Mouse (Mus musculus) embryonic facial prominence, embryonic 14.5 days (tissue): Measurements from ENCODE around the gene Myo1g. TPM values are rescaled to one million over a fixed set of nuclear protein-coding genes. Genes with fewer than 3 reads are reported as not detected.

Experiments used
- ATAC-seq: fragments of 200-750 bp; cut with Nextera tagmentation; 2 replicates; pipeline ENCODE4 v1.8.0; 2017; ENCODE audit warnings: low read depth, moderate number of reproducible peaks, moderate TSS enrichment
- DNase-seq: peaks from one replicate; pipeline ENCODE4 v3.0.0-alpha.2; 2015; ENCODE audit warnings: low spot score
- H3K27ac ChIP-seq: fragments of 300-500 bp; sonication (generic); replicated peaks from 2 replicates; pipeline ENCODE4 v1.5.1; 2014; ENCODE audit warnings: low read depth, mild to moderate bottlenecking, low read length, moderate library complexity
- H3K27me3 ChIP-seq: fragments of 300-500 bp; sonication (generic); replicated peaks from 2 replicates; pipeline ENCODE4 v1.6.1; 2014; ENCODE audit warnings: low read length; ENCODE audit not compliant: control insufficient read depth, insufficient read depth
- H3K36me3 ChIP-seq: fragments of 300-500 bp; sonication (generic); 2 replicates; pipeline ENCODE4 v1.6.1; 2014; ENCODE audit warnings: low read length, mixed read lengths; ENCODE audit not compliant: control insufficient read depth, insufficient read depth
- H3K4me1 ChIP-seq: fragments of 300-500 bp; sonication (generic); 2 replicates; pipeline ENCODE4 v1.6.1; 2014; ENCODE audit warnings: antibody characterized with exemption, low read length; ENCODE audit not compliant: control insufficient read depth, insufficient read depth
- H3K4me2 ChIP-seq: fragments of 300-500 bp; sonication (generic); 2 replicates; pipeline ENCODE4 v1.6.1; 2014; ENCODE audit warnings: low read depth, mild to moderate bottlenecking, low read length, moderate library complexity, mixed read lengths
- H3K4me3 ChIP-seq: fragments of 300-500 bp; sonication (generic); 2 replicates; pipeline ENCODE4 v1.5.1; 2014; ENCODE audit warnings: low read depth, mild to moderate bottlenecking, low read length
- H3K9ac ChIP-seq: fragments of 300-500 bp; sonication (generic); 2 replicates; pipeline ENCODE4 v1.6.1; 2014; ENCODE audit warnings: low read depth, mild to moderate bottlenecking, low read length, moderate library complexity, mixed read lengths
- H3K9me3 ChIP-seq: fragments of 300-500 bp; sonication (generic); 2 replicates; pipeline ENCODE4 v1.6.1; 2016; ENCODE audit warnings: low read length; ENCODE audit not compliant: control insufficient read depth
- WGBS: fragments of 180-500 bp; shearing (Covaris S2); extraction: QIAGEN DNeasy Blood & Tissue Kit; methylation state at CpG from one replicate; pipeline ENCODE4 v1.1.7; 2014; 5-methylcytosine and 5-hydroxymethylcytosine counted together
- polyA plus RNA-seq: library from polyadenylated mRNA; unstranded; fragments of >200 nt; fragmentation: Nextera tagmentation; extraction: Ambion mirVana; gene quantifications from 2 replicates; pipeline ENCODE4 v1.2.1, GENCODE M21; 2014

The Myo1g gene
- polyA plus RNA-seq, 1 experiment from 2014 or later = 2.4 TPM

DNA sequence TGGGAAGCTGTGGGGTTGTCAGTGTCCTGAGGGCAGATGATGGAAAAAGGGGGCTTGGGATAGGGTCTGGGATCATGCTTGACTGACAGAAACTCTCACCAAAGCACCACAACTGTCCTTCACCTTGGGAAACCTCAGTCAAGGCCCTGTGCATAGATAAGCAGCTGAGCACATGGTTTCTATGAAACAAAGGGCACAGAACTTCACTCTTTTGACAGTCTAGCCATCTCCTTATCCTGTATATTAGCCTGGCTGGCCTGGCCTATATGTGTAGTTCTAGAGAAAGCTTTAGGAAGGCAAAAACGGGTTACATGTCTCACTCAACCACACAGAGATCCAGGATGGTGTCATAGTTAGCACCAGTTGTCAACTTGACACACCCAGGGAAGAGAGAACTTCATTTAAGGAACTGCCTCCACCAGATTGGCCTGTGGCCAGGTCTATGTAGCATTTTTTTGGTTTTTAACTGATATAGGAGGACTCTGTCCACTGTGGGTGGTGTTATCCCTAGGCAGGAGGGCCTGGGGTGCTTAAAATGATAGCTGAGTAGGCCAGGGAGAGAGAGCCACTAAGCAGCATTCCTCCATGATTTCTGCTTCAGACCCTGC, 12.4 kb downstream of the Myo1g start:
- ATAC-seq = no peak
- WGBS = 71% methylated on average over 1 of the region's 1 CpGs

GRCm38 (mm10) chr11:6506516-6506915, 14.2 kb downstream of the Myo1g start:
- Histone ChIP-seq H3K4me2 (no peak overlapping the region), H3K27me3 (no peaks in the 10 kb centered on the region), H3K27ac (no peak overlapping the region), H3K9me3 (no peaks in the 10 kb centered on the region), H3K4me1 (no peaks in the 10 kb centered on the region), H3K36me3 (no peaks in the 10 kb centered on the region), H3K9ac (no peak overlapping the region), H3K4me3 (no peak overlapping the region)
- ATAC-seq (no peak), DNase-seq (no peak)
- WGBS = 80% methylated on average over 9 of the region's 9 CpGs

More for the DNA sequence above, 12.4 kb downstream of the Myo1g start:
- H3K4me1 ChIP-seq = no peaks in the 10 kb centered on the region
- H3K4me2 ChIP-seq = no peak overlapping the region
- no peak overlapping the region for H3K4me3 ChIP-seq
- no peak overlapping the region for H3K27ac ChIP-seq
- H3K9ac ChIP-seq = no peak overlapping the region
- DNase-seq = no peak
- no peaks in the 10 kb centered on the region for H3K9me3 ChIP-seq
- no peaks in the 10 kb centered on the region for H3K36me3 ChIP-seq
- no peaks in the 10 kb centered on the region for H3K27me3 ChIP-seq

DNA sequence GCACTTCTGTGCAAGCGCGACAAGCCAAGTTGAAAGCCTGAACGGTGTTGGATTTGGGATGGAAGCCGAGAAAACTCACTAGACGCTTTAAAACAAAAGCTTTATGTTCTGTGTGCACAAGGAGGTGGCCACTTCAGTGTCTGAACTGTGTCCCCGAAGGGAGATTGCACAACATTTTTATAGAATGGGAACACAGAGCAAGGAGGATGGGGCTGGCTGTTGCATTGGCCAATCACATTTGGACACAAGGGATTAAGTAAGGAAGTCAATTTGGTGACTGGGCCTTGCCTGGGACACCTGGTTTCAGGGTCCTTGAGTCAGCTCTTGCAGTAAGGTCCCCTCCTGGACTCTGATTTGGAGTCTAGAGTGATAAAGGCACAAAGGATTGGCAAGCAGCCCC, 16.1 kb downstream of the Myo1g start:
- no peak overlapping the region for H3K27ac ChIP-seq
- no peaks in the 10 kb centered on the region for H3K4me1 ChIP-seq
- H3K9ac ChIP-seq = no peak overlapping the region
- no peaks in the 10 kb centered on the region for H3K9me3 ChIP-seq
- no peak overlapping the region for H3K4me2 ChIP-seq
- 84% methylated on average over 6 of the region's 6 CpGs for WGBS
- H3K4me3 ChIP-seq = no peak overlapping the region
- no peaks in the 10 kb centered on the region for H3K36me3 ChIP-seq
- DNase-seq (no peak), ATAC-seq (no peak)
- H3K27me3 ChIP-seq = no peaks in the 10 kb centered on the region

DNA sequence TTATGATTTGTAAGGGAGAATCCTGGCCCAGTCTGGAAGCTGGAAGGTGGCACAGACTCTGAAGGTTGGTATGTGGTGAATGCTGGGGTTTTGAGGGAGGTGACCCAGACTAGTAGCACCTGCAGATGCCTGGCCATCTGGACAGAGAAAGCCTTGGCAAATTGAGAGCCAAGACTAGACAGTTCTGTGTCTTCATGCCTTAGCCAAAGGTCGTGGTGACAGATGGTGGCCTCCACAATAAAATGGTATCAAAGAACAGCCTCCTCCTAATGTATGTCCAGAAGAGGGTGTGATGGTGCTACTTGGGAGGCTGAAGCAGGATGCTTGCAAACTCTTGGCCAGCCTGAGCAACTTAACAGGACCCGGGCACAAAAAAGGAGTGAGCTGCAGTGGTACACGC, 16.5 kb downstream of the Myo1g start:
- whole genome bisulfite sequencing = 66% methylated on average over 3 of the region's 3 CpGs
- Histone ChIP-seq H3K9me3 (no peaks in the 10 kb centered on the region), H3K27me3 (no peaks in the 10 kb centered on the region), H3K4me3 (no peak overlapping the region), H3K4me2 (no peak overlapping the region), H3K36me3 (no peaks in the 10 kb centered on the region), H3K9ac (no peak overlapping the region), H3K27ac (no peak overlapping the region), H3K4me1 (no peaks in the 10 kb centered on the region)
- no peak for DNase-seq
- no peak for ATAC-seq

DNA sequence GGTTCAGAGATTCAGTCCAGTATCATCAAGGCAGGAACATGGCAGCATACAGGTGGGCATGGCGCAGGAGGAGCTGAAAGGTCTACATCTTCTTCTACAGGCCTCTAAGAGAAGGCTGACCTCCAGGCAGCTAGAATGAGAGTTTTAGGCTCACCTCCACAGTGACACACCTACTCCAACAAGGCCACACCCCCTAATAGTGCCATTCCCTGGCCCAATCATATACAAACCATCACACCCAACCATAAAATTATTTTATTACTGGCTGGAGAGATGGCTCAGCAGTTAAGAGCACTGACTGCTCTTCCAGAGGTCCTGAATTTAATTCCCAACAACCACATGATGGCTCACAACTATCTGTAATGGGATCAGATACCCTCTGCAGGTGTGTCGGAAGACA, 18.3 kb downstream of the Myo1g start:
- Histone ChIP-seq H3K27me3 (no peaks in the 10 kb centered on the region), H3K4me3 (no peak overlapping the region), H3K9ac (no peak overlapping the region), H3K27ac (no peak overlapping the region), H3K4me1 (no peaks in the 10 kb centered on the region), H3K4me2 (no peak overlapping the region), H3K9me3 (no peaks in the 10 kb centered on the region), H3K36me3 (no peaks in the 10 kb centered on the region)
- DNase-seq (no peak), ATAC-seq (no peak)
- WGBS = 97% methylated on average over 2 of the region's 2 CpGs

DNA sequence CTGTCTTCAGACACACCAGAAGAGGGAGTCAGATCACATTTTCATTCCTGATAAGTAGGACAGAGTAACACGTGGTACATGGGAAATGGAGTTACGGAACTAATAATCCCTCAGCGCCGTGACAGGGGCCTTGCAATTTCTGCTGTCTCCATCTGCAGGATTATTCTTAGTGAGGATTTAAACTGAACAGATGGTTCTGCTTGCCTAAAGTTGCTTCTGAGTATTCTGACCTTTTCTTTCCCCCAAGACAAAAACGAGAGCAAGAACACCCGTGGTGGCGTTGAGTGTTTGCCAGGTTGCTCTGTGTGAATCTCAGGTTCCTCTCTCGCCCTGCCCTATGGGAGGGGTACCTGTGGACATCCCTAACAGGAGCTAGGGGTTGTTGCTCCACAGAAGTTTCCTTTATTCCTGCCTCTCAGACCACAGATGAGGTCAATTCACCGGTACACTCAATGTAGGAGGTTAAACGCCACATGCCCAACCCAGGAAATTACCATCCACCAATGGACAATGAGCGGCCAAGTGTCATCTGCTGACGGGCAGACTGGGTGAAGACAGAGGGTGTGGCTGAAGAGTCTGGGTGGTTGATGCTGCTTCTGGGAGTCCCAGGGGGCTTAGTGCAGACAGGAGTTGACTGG, 23.3 kb downstream of the Myo1g start:
- no peak overlapping the region for H3K27ac ChIP-seq
- no peak overlapping the region for H3K4me2 ChIP-seq
- H3K4me1 ChIP-seq = no peaks in the 10 kb centered on the region
- H3K9me3 ChIP-seq = no peaks in the 10 kb centered on the region
- no peak overlapping the region for H3K9ac ChIP-seq
- ATAC-seq = no peak
- H3K4me3 ChIP-seq = no peak overlapping the region
- H3K27me3 ChIP-seq = no peaks in the 10 kb centered on the region
- WGBS = 73% methylated on average over 12 of the region's 12 CpGs
- H3K36me3 ChIP-seq = no peaks in the 10 kb centered on the region
- DNase-seq = no peak

GRCm38 (mm10) chr11:6489691-6490503, 30.9 kb downstream of the Myo1g start:
- H3K4me2 ChIP-seq = no peak overlapping the region
- H3K9ac ChIP-seq = no peak overlapping the region
- H3K36me3 ChIP-seq = no peaks in the 10 kb centered on the region
- H3K9me3 ChIP-seq = no peaks in the 10 kb centered on the region
- no peak overlapping the region for H3K4me3 ChIP-seq
- DNase-seq (no peak), ATAC-seq (peak; percentile 80; the same call in 1 of the 2 replicates)
- no peaks in the 10 kb centered on the region for H3K4me1 ChIP-seq
- H3K27ac ChIP-seq = no peak overlapping the region
- 59% methylated on average over 6 of the region's 6 CpGs for WGBS
- H3K27me3 ChIP-seq = no peaks in the 10 kb centered on the region

DNA sequence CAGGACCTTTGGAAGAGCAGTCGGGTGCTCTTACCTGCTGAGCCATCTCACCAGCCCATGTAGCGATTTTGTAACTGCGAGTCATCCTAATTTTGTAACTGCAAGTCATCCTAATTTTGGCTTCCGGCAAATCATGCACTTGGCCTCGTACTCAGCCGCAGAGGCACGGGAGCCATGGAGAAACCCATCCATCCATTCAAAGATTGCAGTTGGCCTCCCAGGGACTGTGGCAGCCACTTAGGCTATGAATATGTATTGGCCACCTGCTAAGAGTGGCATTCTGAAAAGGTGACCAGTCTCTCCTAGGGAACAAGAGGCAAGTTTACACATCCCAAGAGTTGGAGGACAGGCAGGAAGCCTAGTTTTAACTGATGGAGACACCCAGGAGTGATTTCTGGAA, 31.5 kb downstream of the Myo1g start:
- H3K9ac ChIP-seq = no peak overlapping the region
- H3K36me3 ChIP-seq = no peaks in the 10 kb centered on the region
- ATAC-seq (no peak; the same call in 1 of the 2 replicates), DNase-seq (no peak)
- H3K27me3 ChIP-seq = no peaks in the 10 kb centered on the region
- H3K4me3 ChIP-seq = no peak overlapping the region
- H3K27ac ChIP-seq = no peak overlapping the region
- H3K4me2 ChIP-seq = no peak overlapping the region
- no peaks in the 10 kb centered on the region for H3K9me3 ChIP-seq
- WGBS = 86% methylated on average over 7 of the region's 7 CpGs
- H3K4me1 ChIP-seq = no peaks in the 10 kb centered on the region
